Mouse (Mus musculus): Measurements from ENCODE around the gene Proca1. TPM values are rescaled to one million over a fixed set of nuclear protein-coding genes. Genes with fewer than 3 reads are reported as not detected.

Proca1 gene
- polyA plus RNA-seq, 1 experiment: 105 TPM

DNA sequence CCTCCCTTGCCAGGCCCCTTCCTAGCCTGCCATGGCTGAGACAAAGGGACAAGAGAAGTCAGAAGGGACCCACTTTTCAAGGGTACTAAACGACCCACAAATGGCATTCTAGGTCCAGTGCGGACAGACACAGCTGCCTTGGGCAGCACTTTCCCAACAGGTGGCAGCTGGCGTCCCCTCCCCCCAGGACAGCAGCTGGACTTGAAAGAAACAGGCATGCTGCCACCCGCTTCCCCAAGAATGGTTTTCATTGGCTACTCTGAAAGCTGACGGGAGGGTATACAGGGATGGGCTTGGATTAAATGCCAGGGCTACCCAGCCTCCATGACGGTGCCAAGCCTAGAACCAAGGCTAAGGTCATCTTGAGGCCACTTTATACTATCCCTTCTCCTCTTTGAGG, 30.7 kb upstream of the Proca1 start:
- H3K4me3 ChIP-seq (ENCODE audit: insufficient read depth, low read depth, low read length): peak overlapping the region; percentile 93; the same call in 1 of the 2 replicates
- H3K4me1 ChIP-seq (ENCODE audit: control insufficient read depth, insufficient read depth, insufficient read length, low read length): peaks cover 22% of the 10 kb centered on the region
- peak overlapping the region; percentile 44; the same call in 1 of the 2 replicates for H3K27ac ChIP-seq (replicated peaks; ENCODE audit: low read depth, low read length)

DNA sequence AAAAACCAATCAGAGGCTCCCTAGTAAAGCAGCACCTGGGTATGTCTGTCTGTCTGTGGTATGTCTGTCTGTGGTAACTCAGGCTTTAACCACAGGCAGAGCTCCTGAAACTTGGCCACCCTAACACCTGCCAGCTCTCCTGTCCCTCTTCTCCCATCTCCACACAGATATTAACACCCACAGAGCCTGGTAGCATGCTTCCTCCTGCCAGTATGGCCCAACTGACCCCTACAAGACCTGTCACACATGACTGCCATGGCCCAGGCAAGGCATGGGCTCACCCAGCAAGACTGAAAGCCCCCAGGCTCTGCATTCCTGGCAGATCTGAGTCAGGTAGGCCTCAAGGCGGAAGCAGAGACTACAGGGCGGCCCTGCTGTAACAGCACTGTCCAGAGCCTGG, 30.1 kb upstream of the Proca1 start:
- Histone ChIP-seq H3K4me3 (ENCODE audit: insufficient read depth, low read depth, low read length) (peak overlapping the region; percentile 93), H3K4me1 (ENCODE audit: control insufficient read depth, insufficient read depth, insufficient read length, low read length) (peaks cover 22% of the 10 kb centered on the region), H3K27ac (replicated peaks; ENCODE audit: low read depth, low read length) (peak overlapping the region; percentile 44)

DNA sequence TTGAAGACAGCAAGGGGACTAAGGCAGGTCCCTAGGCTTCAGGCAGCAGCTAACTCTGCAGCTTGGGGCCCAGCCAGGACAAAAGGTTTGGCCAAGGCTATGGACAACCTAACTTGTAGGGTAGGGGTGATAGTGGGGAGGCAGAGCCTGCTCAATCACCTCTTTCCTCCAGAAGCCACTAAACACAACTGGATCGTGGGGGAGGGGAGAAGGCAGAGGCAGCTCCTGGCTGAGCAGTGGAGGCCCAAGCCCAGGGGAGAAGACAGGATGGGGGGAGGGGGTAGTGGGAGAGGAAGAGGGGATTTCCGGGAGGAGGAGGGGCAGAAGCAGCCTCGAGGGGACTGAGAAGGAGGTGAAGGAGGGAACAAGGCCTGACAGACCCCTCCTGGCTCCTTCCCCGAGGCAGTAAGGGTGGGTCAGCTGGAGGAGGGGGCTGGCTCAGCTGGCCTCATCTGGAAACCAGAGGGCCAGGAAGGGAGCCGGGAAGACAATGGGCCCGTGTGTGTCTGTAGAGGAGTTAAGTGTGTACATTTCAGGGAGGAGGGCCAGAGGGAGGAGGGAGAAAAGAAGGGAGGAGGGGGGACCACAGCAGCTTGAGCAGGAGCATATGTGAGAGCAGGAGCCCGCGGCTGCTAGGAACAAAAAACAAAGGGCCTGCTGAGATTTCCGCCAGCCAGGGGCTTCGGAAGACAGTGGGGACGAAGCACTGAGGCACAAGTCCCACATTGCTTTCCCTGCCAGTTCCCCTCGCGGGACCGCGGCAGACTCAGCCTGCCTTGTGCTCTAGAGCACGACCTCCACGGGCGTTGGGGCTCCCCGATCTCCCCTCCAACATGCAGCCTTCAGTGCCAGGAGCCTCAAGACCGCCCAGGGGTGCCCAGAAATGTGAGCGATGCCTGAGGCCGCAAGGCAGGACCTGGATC, 29.2 kb upstream of the Proca1 start:
- peak overlapping the region; percentile 85 for H3K27ac ChIP-seq (replicated peaks; ENCODE audit: low read depth, low read length)
- H3K4me1 ChIP-seq (ENCODE audit: control insufficient read depth, insufficient read depth, insufficient read length, low read length): peaks cover 22% of the 10 kb centered on the region
- peak overlapping the region; percentile 93 for H3K4me3 ChIP-seq (ENCODE audit: insufficient read depth, low read depth, low read length)

DNA sequence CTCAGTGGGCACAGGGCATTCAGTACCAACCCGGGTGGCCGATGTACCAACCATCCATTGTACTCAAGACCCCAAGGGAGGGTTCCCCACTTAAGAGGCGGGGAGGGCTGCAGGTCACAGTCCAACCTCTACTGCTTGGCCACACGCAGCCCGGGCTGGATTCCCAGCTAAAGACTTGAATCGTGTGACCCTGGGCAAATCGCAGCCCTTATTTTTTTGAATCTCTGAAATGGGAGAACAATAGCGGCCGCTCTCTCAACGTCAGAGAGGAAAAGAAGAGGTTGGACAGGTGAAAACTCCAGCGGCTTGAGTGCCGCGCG, 28.6 kb upstream of the Proca1 start:
- peaks cover 22% of the 10 kb centered on the region for H3K4me1 ChIP-seq (ENCODE audit: control insufficient read depth, insufficient read depth, insufficient read length, low read length)
- H3K4me3 ChIP-seq (ENCODE audit: insufficient read depth, low read depth, low read length): peak overlapping the region; percentile 93

DNA sequence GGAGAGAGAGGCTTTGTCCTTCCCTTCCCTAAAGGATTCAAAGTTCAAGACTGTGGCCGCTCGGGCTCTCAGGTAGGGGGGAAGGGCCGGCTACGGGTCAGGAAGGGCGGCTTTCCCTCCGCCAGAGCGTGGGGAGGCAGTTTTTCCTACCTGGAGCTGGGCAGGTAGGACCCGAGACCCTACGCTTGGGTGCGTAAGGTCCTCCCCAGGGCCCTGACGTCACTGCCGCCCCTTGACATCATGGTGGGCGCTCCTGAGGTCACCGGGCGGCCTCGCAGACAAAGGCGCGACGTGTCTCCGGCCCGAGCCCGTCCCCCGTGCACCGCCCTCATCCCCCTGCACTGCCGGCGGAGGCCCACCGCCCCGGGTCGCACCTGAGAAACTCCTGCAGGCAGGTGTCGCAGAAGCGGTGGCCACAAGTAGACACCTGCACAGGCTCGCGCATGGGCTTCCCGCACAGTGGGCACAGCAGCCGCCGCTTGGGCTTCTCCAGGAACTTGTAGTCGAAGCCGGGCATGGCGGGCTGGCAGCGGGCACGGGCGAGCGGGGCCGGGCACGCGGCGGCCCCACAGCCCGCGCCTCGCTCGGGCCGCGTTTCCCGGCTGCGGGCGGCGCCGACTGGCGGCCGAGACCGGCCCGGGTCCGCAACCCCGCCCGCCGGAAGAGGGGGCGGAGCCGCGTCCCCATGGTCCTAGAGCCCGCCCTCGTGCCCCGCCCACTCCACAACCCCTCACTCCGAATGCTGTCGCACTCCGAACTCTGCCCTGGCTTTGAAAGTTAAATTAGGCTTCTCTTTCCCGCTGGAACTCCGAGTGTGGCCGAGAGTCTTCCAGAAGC, 28.1 kb upstream of the Proca1 start, which contains the start of gene Traf4:
Gene Traf4 (minus strand): TSS at position 666 of the 837 bp plus-strand sequence.
- H3K4me3 ChIP-seq (ENCODE audit: insufficient read depth, low read depth, low read length): peak within 1 kb of the TSS; percentile 93
- peak within 1 kb of the TSS; percentile 85 for H3K27ac ChIP-seq (replicated peaks; ENCODE audit: low read depth, low read length)
- peaks cover 21% of the 10 kb centered on the region for H3K4me1 ChIP-seq (ENCODE audit: control insufficient read depth, insufficient read depth, insufficient read length, low read length)

More for the DNA sequence above, 28.6 kb upstream of the Proca1 start:
- peak overlapping the region; percentile 85 for H3K27ac ChIP-seq (replicated peaks; ENCODE audit: low read depth, low read length)

DNA sequence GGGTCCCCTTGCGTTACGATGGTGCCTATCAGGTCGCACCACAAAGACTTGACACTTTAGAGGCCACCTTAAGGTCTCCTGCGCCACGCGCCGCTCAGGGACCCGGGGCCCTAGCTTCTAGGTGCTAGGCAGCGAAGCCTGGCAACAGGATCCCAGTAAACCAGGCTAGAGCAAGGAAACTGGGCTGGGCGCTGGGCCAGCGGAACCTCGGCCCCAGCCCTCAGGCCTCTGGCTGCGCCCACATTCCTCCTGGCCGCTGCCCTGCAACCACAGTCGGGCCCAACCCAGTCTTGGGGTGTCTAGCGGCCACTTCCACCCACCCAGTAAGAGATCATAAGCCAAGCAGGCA, 27.5 kb upstream of the Proca1 start:
- peak overlapping the region; percentile 76 for H3K27ac ChIP-seq (replicated peaks; ENCODE audit: low read depth, low read length)
- peak overlapping the region; percentile 69 for H3K4me3 ChIP-seq (ENCODE audit: insufficient read depth, low read depth, low read length)

DNA sequence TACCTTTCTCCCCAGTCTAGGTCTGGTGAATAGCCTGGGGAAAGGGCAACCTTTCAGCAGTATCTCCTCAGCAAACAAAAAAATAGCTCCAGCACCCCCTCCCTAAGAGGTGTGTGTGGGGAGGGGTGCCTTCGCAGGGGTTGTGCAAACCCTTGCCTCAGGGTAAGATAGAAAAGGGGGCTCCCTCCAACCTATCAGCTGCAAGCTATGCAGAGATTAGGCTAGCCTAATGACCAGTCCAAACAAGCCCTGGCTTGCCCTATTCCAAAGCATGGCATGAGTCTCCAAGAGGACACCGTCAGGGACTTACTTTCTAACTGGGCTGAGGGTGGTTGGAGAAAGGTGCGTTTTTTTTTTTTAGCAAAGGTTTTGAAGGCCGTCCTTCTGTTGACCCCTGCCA, 27.0 kb upstream of the Proca1 start:
- Histone ChIP-seq H3K27ac (replicated peaks; ENCODE audit: low read depth, low read length) (peak overlapping the region; percentile 76), H3K4me3 (ENCODE audit: insufficient read depth, low read depth, low read length) (peak overlapping the region; percentile 69), H3K4me1 (ENCODE audit: control insufficient read depth, insufficient read depth, insufficient read length, low read length) (peaks cover 18% of the 10 kb centered on the region)

More for the DNA sequence above, 27.5 kb upstream of the Proca1 start:
- H3K4me1 ChIP-seq (ENCODE audit: control insufficient read depth, insufficient read depth, insufficient read length, low read length): peaks cover 18% of the 10 kb centered on the region

DNA sequence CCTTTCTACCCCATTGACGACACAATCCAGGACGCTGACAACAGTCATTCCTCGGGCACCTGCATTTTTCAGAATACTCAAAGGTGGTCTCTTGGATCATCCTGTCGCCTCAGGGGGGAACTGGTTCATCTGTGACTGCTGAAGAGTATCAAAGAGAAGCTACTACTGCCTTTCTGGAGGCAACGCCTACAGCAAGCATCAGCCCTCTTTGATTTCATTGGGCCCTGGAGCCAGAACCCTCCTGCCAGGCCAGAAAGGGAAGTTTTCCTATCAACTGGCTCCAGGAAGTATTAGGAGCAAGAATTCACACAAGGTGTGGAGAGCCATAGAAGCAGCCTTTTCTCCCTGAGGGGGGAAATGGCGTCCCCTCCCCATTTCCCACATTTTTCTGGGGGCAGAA, 26.6 kb upstream of the Proca1 start:
- Histone ChIP-seq H3K4me3 (ENCODE audit: insufficient read depth, low read depth, low read length) (no peak overlapping the region), H3K4me1 (ENCODE audit: control insufficient read depth, insufficient read depth, insufficient read length, low read length) (peaks cover 18% of the 10 kb centered on the region), H3K27ac (replicated peaks; ENCODE audit: low read depth, low read length) (no peak overlapping the region)

DNA sequence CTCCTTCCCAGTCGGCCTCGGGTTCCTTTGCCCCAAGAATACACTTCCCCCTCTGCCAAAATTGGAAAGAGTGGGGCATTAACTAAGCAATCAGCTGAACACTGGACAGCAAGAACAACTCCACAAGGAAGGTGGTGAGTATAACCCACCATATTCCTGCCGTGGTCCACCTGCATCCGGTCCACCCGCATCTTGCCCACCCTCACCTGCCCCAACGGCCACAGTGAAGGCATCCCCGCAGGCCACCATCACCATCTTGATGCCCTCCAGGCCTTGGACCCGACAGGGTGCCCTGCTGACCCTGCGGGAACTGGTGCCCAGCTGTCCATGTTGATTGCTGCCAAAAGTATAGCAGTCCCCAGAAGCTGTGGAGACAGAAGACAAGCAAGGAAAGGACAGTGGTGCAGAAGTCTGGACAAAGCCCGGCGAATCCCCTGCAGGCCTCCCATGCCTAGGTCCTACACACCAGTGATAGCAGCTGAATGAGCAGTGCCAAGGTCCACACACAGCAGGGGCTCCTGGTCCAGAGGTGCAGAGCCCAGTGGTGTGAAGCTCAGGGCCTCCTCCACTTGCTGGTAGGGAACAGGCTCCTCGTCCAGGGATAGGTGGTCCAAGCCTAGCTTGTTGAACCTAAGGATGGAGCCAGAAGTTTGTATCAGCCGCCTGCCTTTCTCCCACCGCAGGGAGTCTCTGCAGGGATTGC, 25.8 kb upstream of the Proca1 start:
- peaks cover 13% of the 10 kb centered on the region for H3K4me1 ChIP-seq (ENCODE audit: control insufficient read depth, insufficient read depth, insufficient read length, low read length)
- no peak overlapping the region for H3K4me3 ChIP-seq (ENCODE audit: insufficient read depth, low read depth, low read length)
- no peak overlapping the region for H3K27ac ChIP-seq (replicated peaks; ENCODE audit: low read depth, low read length)

DNA sequence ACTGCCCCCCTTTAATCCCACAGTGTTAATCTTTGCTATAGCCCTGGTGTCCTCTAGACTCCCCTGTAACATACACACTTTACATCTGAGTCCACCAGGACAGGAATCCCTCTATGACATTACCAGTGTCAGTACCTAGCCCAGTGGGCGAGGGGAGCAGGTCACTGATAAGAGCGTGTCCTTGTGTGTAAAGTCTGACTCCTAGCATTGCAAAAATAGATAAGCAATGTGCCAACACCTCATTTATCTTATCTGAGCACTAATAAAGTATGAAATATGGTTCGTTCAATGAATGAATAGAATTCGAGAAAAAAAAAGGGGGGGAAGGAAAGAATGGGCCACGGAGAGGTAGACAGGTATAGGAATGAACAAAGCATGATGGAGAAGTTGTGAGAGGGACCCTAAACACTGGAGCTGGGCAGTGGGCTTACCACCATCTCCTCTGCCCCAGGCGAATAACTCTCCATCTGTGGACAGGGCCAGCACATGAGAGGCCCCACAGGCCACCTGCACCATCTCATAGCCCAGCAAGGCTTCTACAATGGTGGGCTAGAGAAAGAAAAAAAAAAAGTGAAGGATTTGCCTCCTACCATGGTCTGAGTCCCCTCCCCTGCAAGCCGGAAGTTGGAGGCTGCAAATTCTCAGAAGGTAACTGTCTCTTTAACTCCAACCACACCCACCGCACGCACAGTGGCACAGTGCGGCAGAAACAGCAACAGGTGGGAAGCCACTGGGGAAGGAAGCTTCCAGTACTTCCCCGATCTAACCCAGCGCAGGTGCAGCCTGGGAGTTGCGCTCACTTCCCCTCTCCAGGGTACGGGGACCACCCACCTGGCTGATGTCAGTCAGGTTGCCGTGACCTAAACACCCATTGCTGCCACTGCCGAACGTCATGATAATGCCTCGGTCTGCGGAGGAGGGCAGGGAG, 24.4 kb upstream of the Proca1 start:
- Histone ChIP-seq H3K4me1 (ENCODE audit: control insufficient read depth, insufficient read depth, insufficient read length, low read length) (peaks cover 5% of the 10 kb centered on the region; the same call in 1 of the 2 replicates), H3K27ac (replicated peaks; ENCODE audit: low read depth, low read length) (no peak overlapping the region), H3K4me3 (ENCODE audit: insufficient read depth, low read depth, low read length) (no peak overlapping the region)

DNA sequence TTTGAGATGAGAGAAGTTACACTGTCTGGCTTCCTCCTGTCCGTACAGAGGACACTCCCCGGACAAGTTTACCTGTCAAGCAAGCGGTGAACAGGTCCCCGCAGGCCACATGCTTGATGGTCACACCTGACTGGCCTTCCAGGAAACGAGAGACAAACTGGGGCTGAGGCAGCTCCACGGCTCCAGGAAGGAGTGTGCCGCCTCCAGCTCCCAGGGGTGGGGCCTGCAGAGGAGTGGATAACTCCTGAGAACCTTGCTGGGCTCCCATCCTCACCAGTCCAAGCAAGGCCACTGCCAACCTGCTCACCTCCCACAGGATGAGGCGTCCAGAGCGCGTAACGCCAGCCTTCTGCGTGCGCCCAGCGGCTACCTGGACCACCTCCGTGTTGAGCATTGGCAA, 22.9 kb upstream of the Proca1 start:
- H3K27ac ChIP-seq (replicated peaks; ENCODE audit: low read depth, low read length): no peak overlapping the region
- H3K4me1 ChIP-seq (ENCODE audit: control insufficient read depth, insufficient read depth, insufficient read length, low read length): peaks cover 5% of the 10 kb centered on the region; the same call in 1 of the 2 replicates

DNA sequence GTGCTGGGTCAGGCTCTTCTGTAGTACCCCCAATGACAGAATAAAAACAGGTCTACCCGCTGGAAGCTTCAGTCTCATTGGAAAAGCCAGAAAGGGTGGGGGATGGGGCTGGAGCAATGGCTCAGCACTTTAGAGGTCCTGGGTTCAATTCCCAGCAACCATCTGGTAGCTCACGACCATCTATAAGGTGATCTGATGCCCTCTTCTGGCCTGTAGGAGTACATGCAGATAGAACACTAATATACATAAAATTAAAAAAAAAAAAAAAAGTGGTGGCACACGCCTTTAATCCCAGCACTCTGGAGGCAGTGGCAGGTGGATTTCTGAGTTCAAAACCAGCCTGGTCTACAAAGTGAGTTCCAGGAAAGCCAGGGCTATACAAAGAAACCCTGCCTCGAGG, 21.9 kb upstream of the Proca1 start:
- Histone ChIP-seq H3K27ac (replicated peaks; ENCODE audit: low read depth, low read length) (no peak overlapping the region), H3K4me3 (ENCODE audit: insufficient read depth, low read depth, low read length) (no peak overlapping the region), H3K4me1 (ENCODE audit: control insufficient read depth, insufficient read depth, insufficient read length, low read length) (no peaks in the 10 kb centered on the region)

More for the DNA sequence above, 22.9 kb upstream of the Proca1 start:
- H3K4me3 ChIP-seq (ENCODE audit: insufficient read depth, low read depth, low read length): no peak overlapping the region

DNA sequence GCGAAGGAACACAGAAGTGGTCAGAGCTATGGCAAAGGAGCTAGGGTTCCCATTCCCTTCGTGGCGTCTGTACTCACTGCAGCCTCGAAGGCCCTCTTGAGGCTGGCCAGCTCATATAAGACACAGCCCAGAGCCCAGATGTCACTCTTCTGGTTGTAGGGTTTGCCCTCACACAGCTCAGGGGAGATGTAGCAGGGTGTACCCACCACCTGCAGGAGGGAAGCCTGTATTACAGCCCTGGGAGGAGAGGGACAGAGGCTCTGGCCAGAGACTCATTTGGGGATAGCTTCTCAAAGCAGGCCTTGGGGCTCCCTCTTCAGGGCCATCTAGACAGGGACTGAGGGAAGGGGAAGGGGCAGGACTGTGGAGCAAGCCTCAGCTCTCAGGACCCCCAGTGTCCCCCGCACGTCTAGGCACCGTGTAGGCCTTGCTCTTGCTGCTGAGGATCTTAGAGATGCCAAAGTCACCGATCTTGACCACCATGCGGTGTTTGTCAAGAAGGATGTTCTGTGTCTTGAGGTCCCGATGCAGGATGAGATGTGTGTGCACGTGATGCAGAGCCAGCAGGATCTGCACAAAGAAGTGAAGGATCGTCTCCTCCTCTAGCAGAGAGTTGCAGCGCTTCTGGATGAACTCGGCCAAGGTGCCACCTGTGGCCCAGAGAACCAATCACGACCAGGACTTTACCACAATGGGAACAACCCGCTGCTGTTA, 21.0 kb upstream of the Proca1 start:
- Histone ChIP-seq H3K4me3 (ENCODE audit: insufficient read depth, low read depth, low read length) (no peak overlapping the region), H3K4me1 (ENCODE audit: control insufficient read depth, insufficient read depth, insufficient read length, low read length) (no peaks in the 10 kb centered on the region), H3K27ac (replicated peaks; ENCODE audit: low read depth, low read length) (no peak overlapping the region)
